ENCODE assay signal across 13 mouse cellular contexts in genomic region chr2:38353008-38353379, GRCm38 (mm10). TPM values are rescaled to one million over a fixed set of nuclear protein-coding genes. Genes with fewer than 3 reads are reported as not detected.
DNase-seq lines count a peak whose midpoint lies in the region; ATAC-seq lines count a peak whose summit lies in the region.
"Had no signal": no experiment of that assay in that cellular context is flagged by ENCODE, and none has a peak within 500 bp of the region (broad histone marks: within the 10 kb centered on the region; RNA-seq: fewer than 3 reads in every experiment).

No protein-coding gene starts in this region.

- peaks cover 61% of the 10 kb centered on the region for H3K27me3 ChIP-seq in forebrain, embryonic 12.5 days
- H3K27me3 ChIP-seq in limb, embryonic 10.5 days (ENCODE audit: low read depth, poor library complexity, severe bottlenecking) = peaks cover 88% of the 10 kb centered on the region
- peaks cover 90% of the 10 kb centered on the region for H3K27me3 ChIP-seq in midbrain, embryonic 13.5 days

- no peak for ATAC-seq in forebrain, embryonic 12.5 days (ENCODE audit: low FRiP score)
- no peak for ATAC-seq in midbrain, embryonic 13.5 days

- peak overlapping the region; percentile 77 for H3K4me2 ChIP-seq in forebrain, embryonic 12.5 days
- peak overlapping the region; percentile 68 for H3K4me2 ChIP-seq in midbrain, embryonic 13.5 days (replicated peaks)

- no peaks in the 10 kb centered on the region for H3K9me3 ChIP-seq in forebrain, embryonic 12.5 days
- no peaks in the 10 kb centered on the region for H3K9me3 ChIP-seq in limb, embryonic 10.5 days (replicated peaks)
- H3K9me3 ChIP-seq in midbrain, embryonic 13.5 days = no peaks in the 10 kb centered on the region

- peaks cover 20% of the 10 kb centered on the region for H3K36me3 ChIP-seq in forebrain, embryonic 12.5 days (replicated peaks)
- peaks cover 20% of the 10 kb centered on the region for H3K36me3 ChIP-seq in limb, embryonic 10.5 days
- no peaks in the 10 kb centered on the region for H3K36me3 ChIP-seq in midbrain, embryonic 13.5 days

- H3K27ac ChIP-seq in forebrain, embryonic 12.5 days = peak overlapping the region; percentile 96
- H3K27ac ChIP-seq in limb, embryonic 10.5 days = peak overlapping the region; percentile 97
- H3K27ac ChIP-seq in midbrain, embryonic 13.5 days = peak overlapping the region; percentile 96
- H3K27ac ChIP-seq: kidney, postnatal 0 days had no signal

- DNase-seq in embryo, embryonic 9.5 days (ENCODE audit: extremely low spot score) = peak; percentile 24
- no peak for DNase-seq in embryo, embryonic 10 days (ENCODE audit: low spot score)
- peak; percentile 60 for DNase-seq in limb, embryonic 10.5 days (ENCODE audit: low spot score)
- no peak for DNase-seq in cerebellum, postnatal 14 days
- DNase-seq in gastrocnemius, postnatal 10 days = no peak
- DNase-seq in cerebellum, postnatal 4 days (ENCODE audit: low spot score in 2 of 2) = no peak
- DNase-seq: adrenal gland, adult 2 months; thymus, postnatal 14 days had no signal

- peak overlapping the region; percentile 99 for H3K9ac ChIP-seq in forebrain, embryonic 12.5 days
- H3K9ac ChIP-seq in midbrain, embryonic 13.5 days (replicated peaks) = peak overlapping the region; percentile 88

- WGBS in forebrain, embryonic 12.5 days = 2% methylated on average over 10 of the region's 10 CpGs
- WGBS in limb, embryonic 10.5 days = 2% methylated on average over 10 of the region's 10 CpGs
- WGBS in midbrain, embryonic 13.5 days = 6% methylated on average over 10 of the region's 10 CpGs

- H3K4me1 ChIP-seq in forebrain, embryonic 12.5 days = peaks cover 68% of the 10 kb centered on the region
- peaks cover 98% of the 10 kb centered on the region for H3K4me1 ChIP-seq in limb, embryonic 10.5 days
- peaks cover 62% of the 10 kb centered on the region for H3K4me1 ChIP-seq in midbrain, embryonic 13.5 days (replicated peaks)

- H3K4me3 ChIP-seq in forebrain, embryonic 12.5 days (replicated peaks) = peak overlapping the region; percentile 91
- H3K4me3 ChIP-seq in limb, embryonic 10.5 days = peak overlapping the region; percentile 80
- peak overlapping the region; percentile 63 for H3K4me3 ChIP-seq in midbrain, embryonic 13.5 days (replicated peaks)
- H3K4me3 ChIP-seq: erythroblast, embryonic 14.5 days had no signal

RNA-seq across cellular contexts. Expression of gene Lhx2, which starts 13.9 kb away (rescaled TPM):
- 196 and 224 TPM in 2 replicates for polyA plus RNA-seq in forebrain, embryonic 12.5 days (2016; fragmentation: Nextera tagmentation; extraction: Ambion mirVana)
- polyA plus RNA-seq in limb, embryonic 10.5 days (2016; fragmentation: Nextera tagmentation; extraction: Ambion mirVana) = 33.7 and 48.4 TPM in 2 replicates
- 89.3 and 97.3 TPM in 2 replicates for polyA plus RNA-seq in midbrain, embryonic 13.5 days (2015; fragmentation: Nextera tagmentation; extraction: Ambion mirVana)
- 1 to 10 TPM in 1 of 2 experiments, under 1 TPM in 1; 0.59 to 1.2 TPM for total RNA-seq in gastrocnemius, postnatal 10 days (2021)
- total RNA-seq: adrenal gland, adult 2 months; megakaryocyte-erythroid progenitor cell, adult 5-6 weeks had no signal
- polyA plus RNA-seq: adrenal gland, adult 2 months had no signal

Comparison
In these comparisons a context has a peak if more than half of its experiments do, and no peak if none do; other contexts are left out.
1. DNase-seq: peak in embryo, embryonic 9.5 days (single experiment) and limb, embryonic 10.5 days (single experiment); none in embryo, embryonic 10 days (single experiment), cerebellum, postnatal 14 days (0 of 2), gastrocnemius, postnatal 10 days (single experiment) and cerebellum, postnatal 4 days (0 of 2).
2. Peak in every context shown above with its lines, with median percentiles within 50 percentile points of each other: H3K27ac ChIP-seq and H3K4me3 ChIP-seq.